In genomic region chr4:109975381-109976240, GRCm38 (mm10) we compare ENCODE assay signal across 13 mouse cellular contexts. TPM values are rescaled to one million over a fixed set of nuclear protein-coding genes. Genes with fewer than 3 reads are reported as not detected.
DNase-seq lines count a peak whose midpoint lies in the region; ATAC-seq lines count a peak whose summit lies in the region.
"Had no signal": no experiment of that assay in that cellular context is flagged by ENCODE, and none has a peak within 500 bp of the region (broad histone marks: within the 10 kb centered on the region; RNA-seq: fewer than 3 reads in every experiment).

No protein-coding gene starts in this region.

- H3K4me1 ChIP-seq in kidney, embryonic 15.5 days, result peaks cover 48% of the 10 kb centered on the region
- H3K4me1 ChIP-seq in forebrain, embryonic 15.5 days, result peaks cover 39% of the 10 kb centered on the region

- H3K4me2 ChIP-seq in kidney, embryonic 15.5 days, result peak overlapping the region; percentile 37; the same call in 1 of the 2 replicates
- H3K4me2 ChIP-seq in forebrain, embryonic 15.5 days (replicated peaks), result peak overlapping the region; percentile 75
- H3K4me2 ChIP-seq: lung, embryonic 14.5 days had no signal

- H3K4me3 ChIP-seq in kidney, embryonic 15.5 days (replicated peaks), result no peak overlapping the region
- peak overlapping the region; percentile 55 for H3K4me3 ChIP-seq in forebrain, embryonic 15.5 days
- H3K4me3 ChIP-seq: hindbrain, embryonic 12.5 days had no signal

- no peak overlapping the region for H3K9ac ChIP-seq in kidney, embryonic 15.5 days
- H3K9ac ChIP-seq in forebrain, embryonic 15.5 days (replicated peaks), result peak overlapping the region; percentile 42; the same call in 1 of the 2 replicates
- H3K9ac ChIP-seq: hindbrain, embryonic 12.5 days; lung, embryonic 14.5 days had no signal

- H3K9me3 ChIP-seq in kidney, embryonic 15.5 days (replicated peaks), result peaks cover 4% of the 10 kb centered on the region; the same call in 1 of the 2 replicates
- no peaks in the 10 kb centered on the region for H3K9me3 ChIP-seq in forebrain, embryonic 15.5 days
- H3K9me3 ChIP-seq: hindbrain, embryonic 12.5 days had no signal

- no peaks in the 10 kb centered on the region for H3K36me3 ChIP-seq in kidney, embryonic 15.5 days
- H3K36me3 ChIP-seq in forebrain, embryonic 15.5 days, result no peaks in the 10 kb centered on the region
- H3K36me3 ChIP-seq: hindbrain, embryonic 12.5 days had no signal

- peaks cover 99% of the 10 kb centered on the region for H3K27me3 ChIP-seq in kidney, embryonic 15.5 days
- H3K27me3 ChIP-seq in forebrain, embryonic 15.5 days, result peaks cover 71% of the 10 kb centered on the region

- ATAC-seq in kidney, embryonic 15.5 days (replicated peaks; ENCODE audit: low FRiP score), result no peak
- ATAC-seq in forebrain, embryonic 15.5 days (replicated peaks), result no peak

- DNase-seq in kidney, adult 9 months, result no peak
- peak; percentile 59 for DNase-seq in ES-CJ7 (ENCODE audit: low read depth, low spot score)
- peak; percentile 24 for DNase-seq in embryo, embryonic 9.5 days (ENCODE audit: extremely low spot score)
- no peak for DNase-seq in layer of hippocampus, postnatal 10 days (ENCODE audit: low spot score in 2 of 2)
- no peak for DNase-seq in thymus, postnatal 0 days (ENCODE audit: low spot score)
- DNase-seq in kidney, postnatal 10 days, result no peak
- DNase-seq: cerebellum, adult 8-10 months; kidney, adult 8-10 months had no signal

- no peak overlapping the region for H3K27ac ChIP-seq in kidney, embryonic 15.5 days
- no peak overlapping the region for H3K27ac ChIP-seq in forebrain, embryonic 15.5 days (replicated peaks)
- H3K27ac ChIP-seq: hindbrain, embryonic 12.5 days had no signal

- WGBS in kidney, embryonic 15.5 days, result 6% methylated on average over 25 of the region's 25 CpGs
- WGBS in forebrain, embryonic 15.5 days, result 13% methylated on average over 25 of the region's 25 CpGs

RNA-seq across cellular contexts. Expression of gene Dmrta2, which starts 2.2 kb away (rescaled TPM):
- 0.08 and 0.13 TPM in 2 replicates for polyA plus RNA-seq in kidney, embryonic 15.5 days (2015; fragmentation: Nextera tagmentation; extraction: Ambion mirVana)
- polyA plus RNA-seq in forebrain, embryonic 15.5 days (2015; fragmentation: Nextera tagmentation; extraction: Ambion mirVana), result 3.2 and 4.4 TPM in 2 replicates
- 1 to 10 TPM; 6.3 to 8.1 TPM for total RNA-seq in layer of hippocampus, postnatal 10 days (2021)
- polyA plus RNA-seq in thymus, postnatal 0 days (2015; fragmentation: Nextera tagmentation; extraction: Ambion mirVana), result 0.06 TPM in 1 of 2 replicates, not detected in the other
- total RNA-seq: neutrophil, adult 5-6 weeks had no signal

Comparison
In these comparisons a context has a peak if more than half of its experiments do, and no peak if none do; other contexts are left out.
1. DNase-seq: peak in ES-CJ7 (single experiment) and embryo, embryonic 9.5 days (single experiment); none in kidney, adult 9 months (single experiment), layer of hippocampus, postnatal 10 days (0 of 2), thymus, postnatal 0 days (single experiment) and kidney, postnatal 10 days (single experiment).